Mouse (Mus musculus) retina, postnatal 1 day (tissue): ENCODE measurements around the gene H2al2a.
"Not testable (repeated sequence)": the region's sequence is repeated elsewhere in the genome, so short reads cannot be mapped to it uniquely, and the experiment has no call there.

Source experiments
- DNase-seq: peaks from one replicate; pipeline ENCODE4 v3.0.0-alpha.2; 2012

H2al2a gene

GRCm38 (mm10) chr2:18027448-18028139, 30.8 kb upstream of the H2al2a start:
- peak; percentile 98 for DNase-seq

- peak; percentile 75 for DNase-seq
Measured at GRCm38 (mm10) chr2:18026116-18026947, 29.6 kb upstream of the H2al2a start.

- DNase-seq, result no peak
Measured at GRCm38 (mm10) chr2:18025781-18026115, 29.0 kb upstream of the H2al2a start.

GRCm38 (mm10) chr2:18025116-18025515, 28.4 kb upstream of the H2al2a start:
- peak; percentile 14 for DNase-seq

- DNase-seq, result no peak
Measured at GRCm38 (mm10) chr2:18022886-18023285, 26.1 kb upstream of the H2al2a start.

GRCm38 (mm10) chr2:18019122-18019521, 22.4 kb upstream of the H2al2a start:
- DNase-seq, result no peak

- DNase-seq, result no peak
Measured at GRCm38 (mm10) chr2:18017321-18017720, 20.6 kb upstream of the H2al2a start.

GRCm38 (mm10) chr2:18016639-18017038, 19.9 kb upstream of the H2al2a start:
- no peak for DNase-seq

- no peak for DNase-seq
Measured at GRCm38 (mm10) chr2:18015581-18015980, 18.8 kb upstream of the H2al2a start.

GRCm38 (mm10) chr2:18012866-18013265, 16.1 kb upstream of the H2al2a start:
- DNase-seq, result no peak

- DNase-seq, result no peak
Measured at GRCm38 (mm10) chr2:18011226-18011625, 14.5 kb upstream of the H2al2a start.

- DNase-seq, result peak; percentile 22
Measured at GRCm38 (mm10) chr2:18005137-18005536, 8.4 kb upstream of the H2al2a start.

GRCm38 (mm10) chr2:18004286-18004685, 7.5 kb upstream of the H2al2a start:
- DNase-seq, result no peak

- no peak for DNase-seq
Measured at GRCm38 (mm10) chr2:18002306-18002705, 5.5 kb upstream of the H2al2a start.

- DNase-seq, result no peak
Measured at GRCm38 (mm10) chr2:17989562-17989961, 7.2 kb downstream of the H2al2a start.

GRCm38 (mm10) chr2:17989115-17989514, 7.6 kb downstream of the H2al2a start:
- DNase-seq, result no peak

GRCm38 (mm10) chr2:17986694-17987093, 10.1 kb downstream of the H2al2a start:
- no peak for DNase-seq

- no peak for DNase-seq
Measured at GRCm38 (mm10) chr2:17984774-17985173, 12.0 kb downstream of the H2al2a start.

- DNase-seq, result no peak
Measured at GRCm38 (mm10) chr2:17982747-17983146, 14.0 kb downstream of the H2al2a start.

GRCm38 (mm10) chr2:17978706-17979105, 18.1 kb downstream of the H2al2a start:
- DNase-seq, result no peak

- not testable (repeated sequence) for DNase-seq
Measured at GRCm38 (mm10) chr2:17978251-17978650, 18.5 kb downstream of the H2al2a start.

- DNase-seq, result not testable (repeated sequence)
Measured at GRCm38 (mm10) chr2:17977645-17978044, 19.1 kb downstream of the H2al2a start.

GRCm38 (mm10) chr2:17975601-17976327, 21.0 kb downstream of the H2al2a start:
- DNase-seq, result no peak
